Mouse (Mus musculus) embryonic facial prominence, embryonic 11.5 days (tissue): ENCODE results near the gene Tmem106c. TPM values are rescaled to one million over a fixed set of nuclear protein-coding genes. Genes with fewer than 3 reads are reported as not detected.

Experiments
- ATAC-seq: fragments of 200-750 bp; cut with Nextera tagmentation; replicated peaks from 2 replicates; pipeline ENCODE4 v1.8.0; 2017; ENCODE audit warnings: low read depth; ENCODE audit not compliant: insufficient number of reproducible peaks, low FRiP score, low TSS enrichment
- DNase-seq: peaks from one replicate; pipeline ENCODE4 v3.0.0-alpha.2; 2015; ENCODE audit warnings: low spot score
- H3K27ac ChIP-seq: fragments of 300-500 bp; sonication (generic); replicated peaks from 2 replicates; pipeline ENCODE4 v1.5.1; 2014; ENCODE audit warnings: mild to moderate bottlenecking, low read depth, low read length, control low read depth
- H3K27me3 ChIP-seq: fragments of 300-500 bp; sonication (generic); 2 replicates; pipeline ENCODE4 v1.6.1; 2014; ENCODE audit warnings: mild to moderate bottlenecking, low read length, moderate library complexity, mixed read lengths; ENCODE audit not compliant: control insufficient read depth, insufficient read depth
- H3K36me3 ChIP-seq: fragments of 300-500 bp; sonication (generic); replicated peaks from 2 replicates; pipeline ENCODE4 v1.6.1; 2014; ENCODE audit warnings: low read depth, mild to moderate bottlenecking, low read length, moderate library complexity, mixed read lengths; ENCODE audit not compliant: control insufficient read depth, insufficient read depth
- H3K4me1 ChIP-seq: fragments of 300-500 bp; sonication (generic); 2 replicates; pipeline ENCODE4 v1.6.1; 2014; ENCODE audit warnings: low read length, mixed read lengths; ENCODE audit not compliant: control insufficient read depth, insufficient read depth
- H3K4me2 ChIP-seq: fragments of 300-500 bp; sonication (generic); 2 replicates; pipeline ENCODE4 v1.6.1; 2014; ENCODE audit warnings: low read depth, mild to moderate bottlenecking, control low read depth, low read length, moderate library complexity
- H3K4me3 ChIP-seq: fragments of 300-500 bp; sonication (generic); 2 replicates; pipeline ENCODE4 v1.5.1; 2014; ENCODE audit warnings: low read depth, low read length, control low read depth
- H3K9ac ChIP-seq: fragments of 300-500 bp; sonication (generic); replicated peaks from 2 replicates; pipeline ENCODE4 v1.6.1; 2014; ENCODE audit warnings: mild to moderate bottlenecking, control low read depth, low read length
- H3K9me3 ChIP-seq: fragments of 300-500 bp; sonication (generic); replicated peaks from 2 replicates; pipeline ENCODE4 v1.6.1; 2016; ENCODE audit warnings: mild to moderate bottlenecking, low read length, inconsistent platforms, mixed read lengths; ENCODE audit not compliant: control insufficient read depth
- WGBS: fragments of 180-500 bp; shearing (Covaris S2); extraction: QIAGEN DNeasy Blood & Tissue Kit; methylation state at CpG from one replicate; pipeline ENCODE4 v1.1.7; 2014; 5-methylcytosine and 5-hydroxymethylcytosine counted together
- polyA plus RNA-seq: library from polyadenylated mRNA; unstranded; fragments of >200 nt; fragmentation: Nextera tagmentation; extraction: Ambion mirVana; gene quantifications from 2 replicates; pipeline ENCODE4 v1.2.1, GENCODE M21; 2014

Gene Tmem106c
- polyA plus RNA-seq, 1 experiment from 2014 or later = 39.1 TPM

- Histone ChIP-seq H3K27ac (no peak overlapping the region), H3K36me3 (no peaks in the 10 kb centered on the region)
These were observed 8.7 kb upstream of the Tmem106c start for GRCm38 (mm10) chr15:97955286-97955685.

GRCm38 (mm10) chr15:97955742-97956141 lies 8.3 kb upstream of the Tmem106c start:
- Histone ChIP-seq H3K36me3 (no peaks in the 10 kb centered on the region), H3K27ac (no peak overlapping the region), H3K9ac (peak overlapping the region; percentile 2; the same call in 1 of the 2 replicates), H3K4me2 (no peak overlapping the region), H3K9me3 (no peaks in the 10 kb centered on the region), H3K4me1 (no peaks in the 10 kb centered on the region), H3K27me3 (no peaks in the 10 kb centered on the region), H3K4me3 (no peak overlapping the region)
- 26% methylated on average over 4 of the region's 4 CpGs for WGBS
- DNase-seq (peak; percentile 33), ATAC-seq (no peak)

More at GRCm38 (mm10) chr15:97955286-97955685, 8.7 kb upstream of the Tmem106c start:
- H3K4me2 ChIP-seq = no peak overlapping the region
- 50% methylated on average over 1 of the region's 1 CpGs for WGBS
- no peaks in the 10 kb centered on the region for H3K4me1 ChIP-seq
- H3K9ac ChIP-seq = no peak overlapping the region; the same call in 1 of the 2 replicates
- H3K4me3 ChIP-seq = no peak overlapping the region
- no peaks in the 10 kb centered on the region for H3K9me3 ChIP-seq
- H3K27me3 ChIP-seq = no peaks in the 10 kb centered on the region
- ATAC-seq = no peak; the same call in 1 of the 2 replicates
- no peak for DNase-seq

GRCm38 (mm10) chr15:97956416-97956815 lies 7.6 kb upstream of the Tmem106c start:
- WGBS = 70% methylated on average over 11 of the region's 11 CpGs
- no peak overlapping the region for H3K4me2 ChIP-seq
- ATAC-seq (no peak), DNase-seq (no peak)
- no peak overlapping the region for H3K4me3 ChIP-seq
- no peaks in the 10 kb centered on the region for H3K27me3 ChIP-seq
- no peak overlapping the region for H3K27ac ChIP-seq
- no peaks in the 10 kb centered on the region for H3K36me3 ChIP-seq
- H3K9ac ChIP-seq = no peak overlapping the region
- no peaks in the 10 kb centered on the region for H3K4me1 ChIP-seq
- H3K9me3 ChIP-seq = no peaks in the 10 kb centered on the region

GRCm38 (mm10) chr15:97963329-97963988 lies 541 bp upstream of the Tmem106c start:
- no peaks in the 10 kb centered on the region for H3K36me3 ChIP-seq
- H3K27me3 ChIP-seq = no peaks in the 10 kb centered on the region
- no peak for ATAC-seq
- peak; percentile 14 for DNase-seq
- H3K9ac ChIP-seq = peak overlapping the region; percentile 73
- no peaks in the 10 kb centered on the region for H3K9me3 ChIP-seq
- H3K4me3 ChIP-seq = peak overlapping the region; percentile 56
- no peaks in the 10 kb centered on the region for H3K4me1 ChIP-seq
- 0 out of 2 replicates have a peak overlapping the region, but pooled peaks have one; percentile 3 for H3K27ac ChIP-seq
- 11% methylated on average over 13 of the region's 13 CpGs for WGBS
- peak overlapping the region; percentile 91 for H3K4me2 ChIP-seq

GRCm38 (mm10) chr15:97964836-97965187 lies 812 bp downstream of the Tmem106c start:
- DNase-seq (no peak), ATAC-seq (no peak)
- Histone ChIP-seq H3K9me3 (no peaks in the 10 kb centered on the region), H3K4me3 (peak overlapping the region; percentile 56), H3K4me1 (no peaks in the 10 kb centered on the region), H3K27ac (no peak overlapping the region), H3K27me3 (no peaks in the 10 kb centered on the region), H3K36me3 (no peaks in the 10 kb centered on the region), H3K4me2 (peak overlapping the region; percentile 91), H3K9ac (peak overlapping the region; percentile 69)
- 17% methylated on average over 7 of the region's 7 CpGs for WGBS

- Histone ChIP-seq H3K27me3 (no peaks in the 10 kb centered on the region), H3K36me3 (no peaks in the 10 kb centered on the region), H3K4me1 (no peaks in the 10 kb centered on the region), H3K4me2 (no peak overlapping the region), H3K27ac (no peak overlapping the region), H3K9ac (no peak overlapping the region), H3K4me3 (no peak overlapping the region), H3K9me3 (no peaks in the 10 kb centered on the region)
- DNase-seq (no peak), ATAC-seq (no peak)
- 61% methylated on average over 17 of the region's 17 CpGs for WGBS
These were observed 1.5 kb downstream of the Tmem106c start for GRCm38 (mm10) chr15:97965311-97966045.

- Histone ChIP-seq H3K4me3 (no peak overlapping the region), H3K27me3 (no peaks in the 10 kb centered on the region), H3K9me3 (no peaks in the 10 kb centered on the region), H3K9ac (no peak overlapping the region), H3K4me2 (no peak overlapping the region), H3K4me1 (no peaks in the 10 kb centered on the region), H3K36me3 (no peaks in the 10 kb centered on the region), H3K27ac (no peak overlapping the region)
- ATAC-seq (no peak), DNase-seq (peak; percentile 60)
- 42% methylated on average over 6 of the region's 6 CpGs for WGBS
These were observed 6.3 kb downstream of the Tmem106c start for GRCm38 (mm10) chr15:97970299-97970698.

- Histone ChIP-seq H3K9ac (no peak overlapping the region), H3K27me3 (no peaks in the 10 kb centered on the region), H3K27ac (no peak overlapping the region), H3K4me2 (no peak overlapping the region), H3K4me1 (no peaks in the 10 kb centered on the region), H3K4me3 (no peak overlapping the region), H3K36me3 (peaks cover 14% of the 10 kb centered on the region), H3K9me3 (no peaks in the 10 kb centered on the region)
- ATAC-seq (no peak), DNase-seq (no peak)
- 91% methylated on average over 6 of the region's 6 CpGs for WGBS
These were observed 8.6 kb downstream of the Tmem106c start for GRCm38 (mm10) chr15:97972580-97972979.
